Mouse (Mus musculus) right cerebral cortex, postnatal 4 days (tissue): ENCODE data around the gene Mettl11b.
"Not testable (repeated sequence)": the region's sequence is repeated elsewhere in the genome, so short reads cannot be mapped to it uniquely, and the experiment has no call there.

Experiments
- DNase-seq: peaks from one replicate; pipeline ENCODE4 v3.0.0-alpha.2; 2022

Mettl11b gene

DNA sequence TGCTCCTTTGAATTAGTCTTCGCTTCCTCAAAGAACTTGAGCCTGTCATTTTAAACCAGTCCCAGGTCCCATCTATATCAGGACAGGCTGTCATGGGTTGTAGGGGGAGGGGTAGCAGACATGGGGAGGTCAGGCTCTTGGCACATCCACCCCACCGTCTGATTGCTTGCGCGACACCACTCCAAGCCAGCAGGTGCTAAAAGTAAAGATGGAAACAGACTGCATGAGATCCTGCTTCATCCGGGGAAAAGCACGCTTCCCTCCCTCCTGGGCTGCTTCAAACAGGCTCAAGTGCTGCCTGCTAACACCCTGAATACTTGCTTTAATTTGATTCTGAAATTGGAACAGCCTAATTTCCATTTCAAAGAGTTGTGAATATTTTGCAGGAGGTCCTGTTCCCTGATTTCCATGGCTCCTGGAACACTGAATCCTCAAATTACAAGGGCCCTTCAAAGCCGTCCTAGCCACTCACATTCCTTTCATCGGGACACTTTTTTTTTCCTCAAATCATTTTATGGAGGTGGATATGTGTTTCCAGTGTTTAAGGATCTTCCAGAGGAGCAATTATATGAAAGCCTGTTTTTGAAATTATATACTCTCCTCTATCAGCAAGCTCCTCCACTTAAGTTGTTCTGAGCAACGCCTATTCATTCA is at the start of gene Mettl11b:
Mettl11b (minus strand) TSS at position 127 of the 654 bp plus-strand sequence.
- DNase-seq, result peak; percentile 3

DNA sequence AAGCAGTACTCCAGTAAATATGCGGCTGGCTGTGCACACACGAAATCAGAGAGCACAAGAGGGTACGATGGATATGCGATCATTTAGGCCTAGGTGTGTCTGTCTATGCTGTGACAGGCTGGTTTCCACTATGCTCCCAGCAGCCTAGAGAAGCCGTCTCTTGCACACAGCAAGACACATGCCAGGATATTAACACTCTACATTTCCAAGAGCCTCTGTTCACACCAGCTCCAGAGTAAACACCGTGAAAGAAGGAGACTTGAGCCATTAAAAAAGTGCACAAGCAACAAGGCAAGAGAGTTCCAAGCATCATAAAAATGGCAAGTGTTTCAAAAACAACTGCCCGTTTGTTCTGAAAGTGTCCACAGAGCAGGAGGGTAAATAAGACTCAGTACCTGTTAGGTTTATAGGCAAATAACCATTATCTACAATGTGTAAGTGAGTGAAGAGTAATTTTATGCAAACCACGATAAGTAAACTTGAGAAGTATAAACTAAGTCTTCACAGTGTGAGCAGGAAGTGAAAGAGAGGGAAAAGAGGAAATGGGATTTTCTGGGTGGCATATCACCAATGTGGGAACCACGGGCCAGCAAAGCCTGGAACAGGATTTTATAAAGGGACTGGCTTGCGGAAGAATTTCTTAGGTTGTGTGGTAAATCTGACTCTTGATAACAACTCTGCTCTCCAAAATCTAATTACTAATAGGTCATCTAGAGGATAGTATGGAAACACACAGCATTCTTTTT is 32.6 kb upstream of the Mettl11b start:
- DNase-seq, result no peak

DNA sequence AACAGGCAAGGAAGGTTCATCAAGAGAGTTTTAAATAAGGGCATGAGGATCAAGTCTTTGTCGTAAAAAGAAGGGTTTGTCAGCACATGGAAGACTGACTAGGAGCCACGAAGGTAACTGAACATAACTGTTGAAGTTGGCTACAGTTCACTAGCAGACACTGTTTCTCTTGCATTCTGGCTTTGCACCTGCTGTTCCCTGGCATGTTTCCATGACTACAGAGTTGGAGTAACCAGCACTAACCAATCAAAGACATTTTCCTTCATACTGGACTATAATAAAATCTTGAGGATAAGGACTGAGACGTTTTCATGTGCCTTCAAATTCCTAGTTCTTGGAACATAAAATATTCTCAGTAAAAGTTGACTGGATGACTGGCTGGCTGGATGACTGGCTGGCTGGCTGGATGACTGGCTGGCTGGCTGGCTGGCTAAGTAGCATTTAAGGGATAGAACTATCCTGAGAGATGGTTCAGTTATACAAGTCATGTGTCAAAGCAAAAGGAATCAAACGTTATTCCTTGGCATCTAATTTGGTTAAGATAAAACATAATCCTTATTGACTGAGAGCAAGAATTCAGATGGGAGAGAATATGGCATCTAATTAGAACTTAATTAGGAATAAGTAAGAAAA is 26.4 kb upstream of the Mettl11b start:
- DNase-seq, result no peak

DNA sequence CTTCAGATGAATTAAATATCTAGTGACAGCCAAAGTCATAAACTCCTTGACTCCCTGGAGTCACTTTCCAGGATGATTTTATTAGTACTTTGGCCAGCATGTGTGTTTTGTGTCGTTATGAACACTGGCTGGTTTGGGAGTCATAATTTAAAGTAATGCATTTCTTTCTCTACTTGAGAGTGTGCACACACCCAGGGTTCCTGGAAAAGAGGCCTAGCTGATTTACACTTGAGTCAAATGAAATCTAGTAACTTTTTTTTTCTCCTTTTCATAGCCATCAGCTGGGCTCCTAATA is 12.2 kb upstream of the Mettl11b start:
- no peak for DNase-seq

DNA sequence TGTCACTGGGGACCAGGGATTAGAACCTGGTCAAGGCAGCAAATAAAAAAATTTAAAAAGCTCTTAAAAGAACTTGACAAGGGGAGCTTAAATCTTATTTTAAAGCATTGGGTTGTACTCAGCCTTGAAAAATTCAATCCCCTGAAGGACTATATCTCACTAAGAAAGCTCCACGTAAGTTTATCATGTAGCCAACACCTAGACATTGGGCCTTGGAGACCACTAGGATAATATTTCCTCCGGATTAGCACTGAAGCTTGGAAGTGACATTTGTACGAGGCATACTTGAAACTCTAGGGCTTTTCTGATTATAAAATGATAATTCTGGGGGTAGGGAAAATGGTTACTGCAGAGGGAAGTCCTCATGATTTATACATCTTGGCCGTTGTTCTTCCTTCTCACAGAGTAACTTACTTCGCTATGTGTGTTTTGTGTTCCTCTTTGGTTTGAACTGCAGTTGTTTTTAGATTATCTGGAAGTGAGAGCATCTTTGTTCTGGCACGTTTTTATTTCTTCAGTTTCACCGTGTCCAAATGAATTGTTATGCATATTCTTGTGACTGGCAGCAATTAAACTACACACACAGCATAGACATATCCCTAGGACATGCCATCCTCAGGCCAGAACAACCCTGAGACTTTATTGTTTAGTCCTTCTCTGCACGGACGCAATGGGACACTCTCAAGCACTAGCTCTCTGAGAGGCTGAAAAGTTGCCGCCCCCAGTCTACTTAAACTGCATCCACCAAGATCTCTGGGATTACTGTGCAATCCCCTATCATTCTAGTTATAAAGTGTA is 11.6 kb upstream of the Mettl11b start:
- no peak for DNase-seq

DNA sequence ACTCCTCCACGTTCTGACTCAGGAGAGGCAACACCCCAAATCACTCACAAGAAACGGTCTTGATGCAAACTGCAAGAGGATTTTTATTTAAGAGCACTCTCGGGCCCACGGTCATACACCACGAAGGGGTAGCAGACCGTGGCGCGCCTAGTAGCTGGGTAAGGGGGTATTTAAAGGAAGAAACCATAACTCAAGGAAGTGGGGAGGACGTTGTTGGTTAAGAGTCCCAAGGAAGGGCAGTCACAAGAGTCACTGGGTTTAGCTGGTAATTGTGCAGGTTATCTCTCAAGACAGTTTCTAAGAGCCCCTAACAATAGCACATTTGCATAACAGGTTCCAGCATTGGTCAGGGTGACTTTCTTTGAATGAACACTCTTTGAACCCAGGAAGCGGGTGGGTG is 6.1 kb upstream of the Mettl11b start:
- not testable (repeated sequence) for DNase-seq

DNA sequence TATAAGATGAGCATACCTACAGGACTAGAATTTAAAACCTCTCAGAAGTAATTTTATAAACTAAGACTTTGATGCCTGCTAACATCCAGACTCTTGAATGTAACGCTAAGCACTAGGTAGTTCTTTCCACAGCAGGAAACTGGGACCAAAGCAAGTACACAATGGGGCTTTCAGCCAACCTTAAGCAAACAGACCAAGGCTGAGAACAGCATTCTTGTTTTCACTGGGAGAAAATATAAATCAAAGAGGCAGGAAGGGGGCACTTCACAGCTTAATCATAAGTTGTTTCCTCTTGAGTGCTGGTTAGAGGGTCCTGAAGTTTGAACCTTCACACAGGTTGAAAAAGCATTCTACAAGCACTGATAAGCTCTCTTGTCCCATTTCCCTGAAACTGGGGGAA is 1.1 kb downstream of the Mettl11b start:
- DNase-seq, result no peak

DNA sequence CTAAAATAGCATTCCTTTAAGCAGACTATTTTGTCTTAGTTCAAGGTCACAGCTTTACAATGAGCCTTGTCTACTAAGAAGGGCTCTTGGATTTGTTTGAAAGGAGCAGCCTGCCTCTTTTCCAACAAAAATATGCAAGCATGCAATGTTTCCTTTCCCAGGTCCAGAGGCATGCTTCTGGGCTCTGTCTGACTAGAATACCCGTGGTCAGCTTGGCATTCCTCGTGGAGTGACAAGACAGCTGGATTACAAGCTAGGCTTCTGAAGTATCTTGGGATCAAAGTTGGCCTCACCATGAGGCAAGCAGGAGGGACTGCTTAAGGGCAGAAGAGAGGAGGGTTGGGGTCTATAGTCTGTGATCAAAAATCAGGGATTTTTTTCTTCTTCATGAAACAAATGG is 16.4 kb downstream of the Mettl11b start:
- no peak for DNase-seq

DNA sequence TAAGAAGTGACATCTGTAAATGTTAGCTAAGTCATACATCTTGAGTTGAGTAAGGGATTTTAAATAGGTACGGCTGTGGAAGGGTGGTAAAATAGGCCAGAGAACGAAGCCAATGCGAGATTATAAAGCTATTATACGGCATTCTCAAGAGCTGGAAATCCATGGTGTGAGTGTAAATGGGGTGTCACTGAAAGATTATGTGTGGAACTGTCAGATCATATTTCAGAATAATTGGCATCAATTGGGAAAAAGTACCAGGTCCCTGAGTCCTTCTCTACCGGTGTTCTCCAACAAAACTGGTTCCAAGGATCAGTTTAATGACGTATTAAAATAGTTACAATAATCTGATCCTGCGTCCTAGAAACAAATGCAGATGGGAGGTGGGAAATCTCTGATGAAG is 24.5 kb downstream of the Mettl11b start:
- DNase-seq, result no peak

DNA sequence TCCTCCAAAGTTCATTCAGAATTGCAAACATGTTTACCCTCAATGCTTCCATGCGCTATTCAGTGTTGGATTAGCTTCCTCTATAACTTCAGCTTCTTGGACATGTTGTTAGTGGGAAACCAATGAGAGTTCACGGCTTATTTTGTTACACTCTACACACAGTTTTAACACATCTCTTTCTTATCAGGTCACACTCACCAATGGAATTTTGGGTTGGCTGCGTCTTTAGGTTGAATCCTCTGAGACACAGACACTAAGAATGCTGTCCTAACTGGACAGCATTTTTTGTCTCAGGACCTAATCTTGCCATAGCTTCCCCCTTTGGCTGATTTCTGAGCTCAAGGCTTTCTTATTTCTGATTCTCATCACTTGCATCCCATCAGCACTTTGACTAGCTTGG is 25.3 kb downstream of the Mettl11b start:
- no peak for DNase-seq

DNA sequence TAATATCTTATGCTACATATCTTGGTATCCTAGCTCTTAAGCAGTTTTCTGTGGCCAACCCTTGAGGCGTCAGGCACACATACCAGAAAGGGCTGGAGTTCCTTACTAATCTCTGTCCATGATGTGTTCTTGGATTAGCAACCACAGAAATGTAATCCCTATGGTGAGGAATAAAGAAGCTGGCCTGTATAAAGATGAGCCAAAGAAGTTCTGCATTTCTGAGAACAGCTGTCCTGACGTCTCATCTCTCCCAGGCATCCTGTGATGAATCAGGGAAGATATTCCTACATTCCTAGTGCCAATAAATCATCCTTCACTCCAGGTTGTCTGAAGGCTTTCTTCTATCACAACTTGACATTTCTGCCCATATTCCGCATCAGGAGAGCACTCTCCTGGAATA is 33.2 kb downstream of the Mettl11b start:
- no peak for DNase-seq

DNA sequence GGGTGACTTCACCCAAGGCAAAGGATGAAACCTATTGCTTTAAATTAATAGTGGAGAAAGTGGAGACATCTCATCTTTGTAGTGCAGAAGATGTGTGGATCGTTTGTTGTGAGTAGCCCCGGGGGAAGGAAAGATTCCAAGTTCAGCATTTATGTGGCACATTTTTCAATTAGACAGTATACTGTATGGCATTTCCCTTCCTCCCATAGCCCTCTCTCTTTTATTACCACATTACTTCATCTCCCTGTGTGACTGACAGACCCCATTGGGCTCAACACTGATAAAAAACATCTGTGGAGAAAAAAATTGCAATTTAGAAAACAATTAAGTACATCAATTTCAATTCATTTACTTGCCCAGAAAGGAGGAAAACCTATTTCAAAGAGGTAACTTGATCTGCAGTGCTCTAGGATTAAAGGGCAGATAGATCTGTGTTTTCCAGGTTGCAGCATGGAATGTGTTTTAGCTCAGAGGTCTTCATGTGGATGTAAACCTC is 42.0 kb downstream of the Mettl11b start:
- DNase-seq, result no peak

DNA sequence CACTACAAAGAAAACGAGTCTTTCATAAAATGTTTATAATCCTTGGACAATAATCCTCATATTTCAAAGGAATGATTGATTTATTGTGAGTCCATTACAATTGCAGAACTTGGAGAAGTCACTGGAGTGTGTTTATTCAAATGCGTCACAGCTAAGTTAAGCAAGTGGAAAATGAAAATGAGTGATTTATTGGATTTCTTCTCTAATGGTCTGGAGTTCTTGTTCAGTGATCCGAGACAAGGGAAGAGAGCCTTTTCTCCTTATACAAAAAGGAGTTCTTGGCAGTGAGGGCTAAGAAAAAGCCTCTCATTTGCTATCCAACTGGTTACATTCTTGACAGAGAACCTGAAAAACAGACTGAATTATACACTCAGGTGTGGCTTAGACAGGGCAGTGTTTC is 42.9 kb downstream of the Mettl11b start:
- no peak for DNase-seq

DNA sequence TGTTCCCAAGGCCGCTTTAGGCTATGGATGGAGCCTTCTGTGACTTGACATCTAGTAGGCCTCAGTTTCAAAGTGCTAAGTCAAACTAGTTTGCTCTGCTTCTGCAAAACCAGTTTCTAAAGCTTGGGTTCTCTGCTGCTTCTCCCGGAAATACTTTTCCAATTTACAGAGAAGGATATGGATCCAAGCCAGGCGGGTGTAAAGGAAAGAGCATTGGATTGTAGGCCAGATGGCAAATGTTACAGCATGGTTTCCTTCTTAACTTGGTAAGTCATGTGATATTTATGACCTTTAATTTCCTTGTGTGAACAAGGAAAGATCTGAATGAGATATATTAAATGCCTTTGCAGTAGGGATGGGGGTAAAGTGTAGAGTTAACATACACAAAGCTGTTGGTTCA is 52.2 kb downstream of the Mettl11b start:
- DNase-seq, result no peak

DNA sequence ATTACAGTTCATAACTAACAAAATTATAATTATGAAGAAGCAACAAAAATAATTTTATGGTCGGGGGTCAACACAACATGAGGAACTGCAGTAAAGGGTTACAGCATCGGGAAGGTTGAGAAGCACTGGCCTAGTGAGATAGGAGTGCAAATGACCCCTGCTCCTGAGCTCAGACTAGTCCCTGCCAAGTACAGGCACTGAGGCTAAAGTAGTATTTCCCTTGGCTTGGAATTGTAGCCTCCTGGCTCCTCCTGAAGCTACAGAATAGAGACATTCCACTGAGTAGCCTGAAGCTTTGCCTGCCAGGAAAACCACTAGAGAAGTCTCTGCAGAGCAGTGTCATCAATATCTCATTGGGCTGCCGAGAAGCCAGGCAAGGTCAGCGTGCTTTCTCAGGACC is 53.7 kb downstream of the Mettl11b start:
- no peak for DNase-seq

DNA sequence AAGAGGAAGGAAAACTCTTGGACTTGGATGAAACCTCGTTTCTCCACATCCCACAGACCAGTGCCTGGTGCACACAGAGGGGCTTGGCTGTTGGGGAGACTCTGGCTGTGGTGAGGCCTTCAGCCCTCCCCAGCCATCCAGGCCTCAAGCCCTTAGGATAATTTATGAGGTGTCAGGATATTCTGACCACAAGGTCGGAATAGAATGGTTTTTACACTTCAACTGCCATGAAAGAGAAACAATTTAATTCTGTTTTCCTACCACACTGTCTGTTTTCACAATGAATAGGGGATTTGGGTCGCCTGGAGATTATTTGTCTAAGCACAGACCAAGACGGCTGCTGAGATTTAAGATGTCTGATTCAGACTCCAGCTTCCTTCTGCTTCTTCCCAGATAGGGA is 54.3 kb downstream of the Mettl11b start:
- DNase-seq, result no peak

DNA sequence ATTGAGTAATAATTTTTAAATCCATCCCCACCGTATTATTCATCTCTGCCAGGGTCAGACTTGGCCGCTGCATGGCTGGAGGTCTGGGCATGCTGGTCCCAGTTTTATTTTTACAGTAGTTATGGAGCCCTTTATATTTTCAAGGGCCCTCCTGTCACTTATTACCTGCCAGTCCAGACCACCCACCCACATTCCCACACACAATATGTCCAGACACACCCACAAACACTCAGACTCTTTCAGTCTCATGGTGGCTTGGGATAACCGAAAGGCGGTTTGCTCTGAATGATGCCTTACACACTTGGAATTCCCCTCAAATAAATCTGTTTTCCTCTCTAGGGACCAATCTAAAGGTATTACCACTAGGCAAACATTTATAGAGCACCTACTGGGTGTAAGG is 55.1 kb downstream of the Mettl11b start:
- no peak for DNase-seq

DNA sequence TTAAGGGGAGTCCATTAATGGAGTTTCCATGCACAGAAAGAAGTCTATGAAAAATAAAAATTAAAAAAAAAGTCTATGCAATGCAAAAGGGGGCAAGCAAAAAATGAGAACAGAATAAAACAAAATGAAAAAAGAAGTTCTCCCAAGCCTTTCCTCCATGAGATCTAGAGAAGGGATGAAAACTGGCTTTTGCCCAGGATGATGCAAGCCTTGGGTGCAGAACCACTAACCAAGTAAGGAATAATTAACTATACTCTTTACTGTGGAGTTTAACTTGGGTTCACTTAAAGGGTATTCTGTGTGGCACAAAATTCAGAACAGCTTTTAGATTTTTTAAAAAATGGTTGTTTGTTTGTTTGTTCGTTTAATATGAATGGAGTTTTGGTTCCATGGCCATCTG is 62.6 kb downstream of the Mettl11b start:
- no peak for DNase-seq

DNA sequence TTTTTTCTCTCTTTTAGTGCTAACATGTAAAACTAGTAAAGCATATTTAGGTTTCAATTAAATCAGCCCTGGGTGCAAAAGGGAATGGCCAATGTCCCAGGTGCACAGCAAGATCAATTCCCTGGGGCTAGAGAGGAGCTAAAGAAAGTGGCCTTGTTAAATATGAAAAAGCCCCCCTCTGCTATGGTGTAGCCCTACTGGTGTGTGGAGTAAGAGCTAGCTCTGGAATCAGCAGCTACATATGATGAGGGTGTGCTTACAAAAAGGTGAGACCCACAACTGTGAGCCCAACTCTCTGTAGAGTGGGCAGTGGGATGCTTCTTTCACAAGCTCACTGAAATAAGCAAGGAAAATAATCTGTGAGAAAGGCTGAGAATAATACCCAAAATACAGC is 66.5 kb downstream of the Mettl11b start:
- no peak for DNase-seq

DNA sequence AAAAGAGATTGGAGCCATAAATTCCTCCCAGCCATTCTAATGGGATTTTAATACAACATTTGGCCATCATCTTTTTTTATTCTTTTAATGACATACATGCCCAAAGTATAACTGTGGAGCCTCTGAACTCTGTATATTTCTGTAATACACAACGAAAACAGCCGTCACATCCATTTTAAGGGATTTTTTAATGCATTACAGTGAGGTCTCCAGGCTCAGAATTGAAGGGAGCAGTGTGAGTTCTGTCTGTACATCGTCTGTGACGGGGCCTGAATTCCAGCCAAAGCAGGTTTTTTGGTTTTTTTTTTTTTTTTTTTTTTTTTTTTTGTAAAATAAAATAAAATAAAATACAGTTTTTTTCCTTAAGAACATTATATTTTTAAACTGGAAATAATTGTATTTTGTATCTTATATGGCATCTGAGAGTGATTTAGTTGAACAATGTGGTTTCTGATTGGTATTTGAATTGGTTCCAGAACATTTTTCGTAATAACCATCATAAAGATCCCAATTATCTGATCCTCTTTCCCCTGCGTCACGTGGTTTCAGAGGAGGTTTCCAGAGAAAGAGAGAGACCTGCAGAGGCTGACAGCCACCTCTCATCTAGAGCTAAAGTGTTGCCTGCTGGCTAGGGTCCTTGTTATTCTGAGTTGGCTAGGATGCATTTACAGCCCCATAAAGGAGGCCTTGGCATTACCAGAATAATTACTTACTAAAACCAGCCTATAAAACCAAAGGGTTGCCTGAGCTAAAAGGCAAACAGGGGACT is 67.1 kb downstream of the Mettl11b start:
- no peak for DNase-seq

DNA sequence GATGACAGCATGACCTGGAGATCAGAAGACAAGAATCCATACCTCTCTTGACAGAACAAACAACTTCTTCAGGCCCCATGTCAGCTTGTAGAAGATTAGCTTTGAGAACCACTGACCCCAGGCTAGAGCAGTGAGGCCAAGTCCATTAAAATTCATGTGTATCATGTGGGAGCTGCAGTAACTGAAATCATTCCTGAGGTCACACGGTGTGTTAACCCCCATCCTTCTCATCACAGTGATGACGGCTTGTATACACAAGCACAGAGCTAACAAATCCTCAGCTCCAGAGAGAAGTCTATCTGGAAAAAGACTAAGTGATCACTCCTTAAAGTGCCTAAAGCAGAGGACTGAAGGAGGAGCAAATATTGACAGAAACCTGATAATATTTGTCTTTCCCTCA is 68.0 kb downstream of the Mettl11b start:
- DNase-seq, result no peak

DNA sequence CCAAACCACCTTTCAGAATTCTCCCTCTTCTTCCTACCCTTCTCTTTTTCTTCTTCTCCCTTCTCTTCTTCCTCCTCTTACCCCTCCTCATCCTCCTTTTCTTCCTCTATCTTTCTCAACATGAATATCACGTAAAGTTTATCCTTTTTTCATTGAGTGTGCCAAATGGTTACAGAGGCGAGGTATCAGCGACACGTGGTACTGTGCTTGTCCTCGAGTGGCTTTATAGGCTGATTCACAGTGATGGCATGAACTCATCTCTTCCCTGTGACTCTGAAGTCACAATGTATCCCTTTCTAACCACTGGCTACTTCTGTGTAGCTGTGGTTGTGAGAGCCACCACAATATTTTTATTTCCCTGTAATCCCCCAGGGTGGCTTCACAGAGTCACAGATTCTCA is 68.6 kb downstream of the Mettl11b start:
- no peak for DNase-seq
